ENCODE assay signal across 9 mouse cellular contexts in genomic region chr17:24686514-24686913, GRCm38 (mm10). TPM values are rescaled to one million over a fixed set of nuclear protein-coding genes. Genes with fewer than 3 reads are reported as not detected.
DNase-seq lines count a peak whose midpoint lies in the region; ATAC-seq and TF ChIP-seq lines count a peak whose summit lies in the region.
"Had no signal": no experiment of that assay in that cellular context is flagged by ENCODE, and none has a peak within 500 bp of the region (broad histone marks: within the 10 kb centered on the region; RNA-seq: fewer than 3 reads in every experiment).

No protein-coding gene starts in this region.

- no peaks in the 10 kb centered on the region for H3K27me3 ChIP-seq in forebrain, postnatal 0 days (ENCODE audit: insufficient read depth, low read length)

- WGBS in forebrain, postnatal 0 days, result 32% methylated on average over 16 of the region's 16 CpGs

- TF ChIP-seq CTCF in forebrain, postnatal 0 days (IDR thresholded peaks at IDR 0.05; ENCODE audit: low read depth), result no peak

- H3K27ac ChIP-seq in forebrain, postnatal 0 days (ENCODE audit: low read depth, low read length), result no peak overlapping the region
- H3K27ac ChIP-seq: embryonic facial prominence, embryonic 15.5 days had no signal

- H3K9ac ChIP-seq in forebrain, postnatal 0 days, result 0 out of 2 replicates have a peak overlapping the region, but pooled peaks have one; percentile 10

- peaks cover 22% of the 10 kb centered on the region for H3K4me1 ChIP-seq in forebrain, postnatal 0 days (ENCODE audit: insufficient read depth)

- intact Hi-C loops in left cerebral cortex, postnatal 10 days (cut with DNase I), result no loop called here

- peaks cover 26% of the 10 kb centered on the region for H3K36me3 ChIP-seq in forebrain, postnatal 0 days (ENCODE audit: insufficient read depth)

- no peaks in the 10 kb centered on the region for H3K9me3 ChIP-seq in forebrain, postnatal 0 days (ENCODE audit: low read length)
- H3K9me3 ChIP-seq: embryonic facial prominence, embryonic 15.5 days had no signal

- no peak overlapping the region for H3K4me3 ChIP-seq in forebrain, postnatal 0 days (ENCODE audit: low read depth, low read length)

- H3K4me2 ChIP-seq in forebrain, postnatal 0 days (ENCODE audit: low read depth), result peak overlapping the region; percentile 15; the same call in 1 of the 2 replicates

- no peak for ATAC-seq in forebrain, postnatal 0 days
- peak; percentile 58 for ATAC-seq in megakaryocyte, adult 5-6 weeks (ENCODE audit: poor library complexity, severe bottlenecking)

- DNase-seq in CD4-positive, CD25-positive, alpha-beta regulatory T cell, adult 2 months (ENCODE audit: low read depth, low spot score), result peak; percentile 78
- peak; percentile 36 for DNase-seq in MEL-GATA-1-ER (ENCODE audit: extremely low read depth, low read depth)
- DNase-seq in forebrain, postnatal 0 days, result no peak
- peak; percentile 68 for DNase-seq in kidney, postnatal 10 days
- peak; percentile 35 to 56 for DNase-seq in thymus, postnatal 36 days
- DNase-seq in left cerebral cortex, postnatal 10 days (ENCODE audit: extremely low spot score in 1 of 2, low spot score in 2 of 2), result no peak
- no peak for DNase-seq in gastrocnemius, postnatal 25 days

RNA-seq across cellular contexts. Expression of gene Syngr3, which starts 3.2 kb away (rescaled TPM):
- total RNA-seq in forebrain, postnatal 0 days (2014; rRNA removed), result 218 and 221 TPM in 2 replicates
- polyA plus RNA-seq in forebrain, postnatal 0 days (2015; fragmentation: Nextera tagmentation; extraction: Ambion mirVana), result 255 and 290 TPM in 2 replicates
- total RNA-seq in megakaryocyte, adult 5-6 weeks (2015), result not detected in 2 replicates
- total RNA-seq in megakaryocyte, adult 5-6 weeks (2017), result not detected in 2 replicates
- 100 to 1,000 TPM; 248 to 254 TPM for total RNA-seq in left cerebral cortex, postnatal 10 days (2021)
- total RNA-seq in gastrocnemius, postnatal 25 days (2021), result not detected

RNA-seq across cellular contexts. Expression of gene Gfer, which starts 9.4 kb away (rescaled TPM):
- 34.5 and 34.7 TPM in 2 replicates for total RNA-seq in forebrain, postnatal 0 days (2014; rRNA removed)
- 35.4 and 38.0 TPM in 2 replicates for polyA plus RNA-seq in forebrain, postnatal 0 days (2015; fragmentation: Nextera tagmentation; extraction: Ambion mirVana)
- 18.1 and 21.8 TPM in 2 replicates for total RNA-seq in megakaryocyte, adult 5-6 weeks (2015)
- total RNA-seq in megakaryocyte, adult 5-6 weeks (2017), result 31.6 and 36.2 TPM in 2 replicates
- 10 to 100 TPM; 21.5 TPM for total RNA-seq in left cerebral cortex, postnatal 10 days (2021)
- total RNA-seq in gastrocnemius, postnatal 25 days (2021), result 10 to 100 TPM; 24.1 to 30.1 TPM

RNA-seq across cellular contexts. Expression of gene Noxo1, which starts 9.5 kb away (rescaled TPM):
- total RNA-seq in forebrain, postnatal 0 days (2014; rRNA removed), result 3.8 and 4.5 TPM in 2 replicates
- polyA plus RNA-seq in forebrain, postnatal 0 days (2015; fragmentation: Nextera tagmentation; extraction: Ambion mirVana), result 1.4 and 2.5 TPM in 2 replicates
- 1.5 and 1.7 TPM in 2 replicates for total RNA-seq in megakaryocyte, adult 5-6 weeks (2015)
- total RNA-seq in megakaryocyte, adult 5-6 weeks (2017), result 0.62 and 1.9 TPM in 2 replicates
- total RNA-seq in left cerebral cortex, postnatal 10 days (2021), result 1 to 10 TPM; 2.7 to 5.1 TPM
- total RNA-seq in gastrocnemius, postnatal 25 days (2021), result under 1 TPM; 0.59 to 0.61 TPM

RNA-seq across cellular contexts. Expression of gene Zfp598, which starts 17.0 kb away (rescaled TPM):
- total RNA-seq in forebrain, postnatal 0 days (2014; rRNA removed), result 31.2 and 41.5 TPM in 2 replicates
- 14.6 and 15.0 TPM in 2 replicates for polyA plus RNA-seq in forebrain, postnatal 0 days (2015; fragmentation: Nextera tagmentation; extraction: Ambion mirVana)
- 18.1 and 19.2 TPM in 2 replicates for total RNA-seq in megakaryocyte, adult 5-6 weeks (2015)
- 12.7 and 17.8 TPM in 2 replicates for total RNA-seq in megakaryocyte, adult 5-6 weeks (2017)
- 10 to 100 TPM; 37.2 to 38.1 TPM for total RNA-seq in left cerebral cortex, postnatal 10 days (2021)
- 10 to 100 TPM; 17.7 to 20.2 TPM for total RNA-seq in gastrocnemius, postnatal 25 days (2021)

RNA-seq across cellular contexts. Expression of gene Tbl3, which starts 20.9 kb away (rescaled TPM):
- total RNA-seq in forebrain, postnatal 0 days (2014; rRNA removed), result 39.0 and 59.2 TPM in 2 replicates
- polyA plus RNA-seq in forebrain, postnatal 0 days (2015; fragmentation: Nextera tagmentation; extraction: Ambion mirVana), result 45.7 and 48.0 TPM in 2 replicates
- 9.1 and 10.3 TPM in 2 replicates for total RNA-seq in megakaryocyte, adult 5-6 weeks (2015)
- total RNA-seq in megakaryocyte, adult 5-6 weeks (2017), result 15.6 and 21.3 TPM in 2 replicates
- total RNA-seq in left cerebral cortex, postnatal 10 days (2021), result 10 to 100 TPM; 30.9 to 37.9 TPM
- total RNA-seq in gastrocnemius, postnatal 25 days (2021), result 10 to 100 TPM; 14.7 to 15.6 TPM

Comparison
In these comparisons a context has a peak if more than half of its experiments do, and no peak if none do; other contexts are left out.
1. DNase-seq: peak in CD4-positive, CD25-positive, alpha-beta regulatory T cell, adult 2 months (single experiment), MEL-GATA-1-ER (single experiment), kidney, postnatal 10 days (single experiment) and thymus, postnatal 36 days (2 of 2); none in forebrain, postnatal 0 days (single experiment), left cerebral cortex, postnatal 10 days (0 of 2) and gastrocnemius, postnatal 25 days (single experiment).
2. RNA of gene Syngr3, which starts 3.2 kb away (total RNA-seq): 248 to 254 TPM in left cerebral cortex, postnatal 10 days and 218 to 221 TPM in forebrain, postnatal 0 days; not detected in megakaryocyte, adult 5-6 weeks and not detected in gastrocnemius, postnatal 25 days; every median in the first group is over 100 times any median in the second.